Mouse (Mus musculus) midbrain, embryonic 14.5 days (tissue): ENCODE data around the gene Otulin. TPM values are rescaled to one million over a fixed set of nuclear protein-coding genes. Genes with fewer than 3 reads are reported as not detected.

Experiments
- ATAC-seq: fragments of 200-750 bp; cut with Nextera tagmentation; 2 replicates; pipeline ENCODE4 v1.8.0; 2017; ENCODE audit warnings: moderate number of reproducible peaks, moderate library complexity; ENCODE audit not compliant: low FRiP score, low TSS enrichment
- DNase-seq: peaks from one replicate; pipeline ENCODE4 v3.0.0-alpha.2; 2015
- H3K27ac ChIP-seq: fragments of 300-500 bp; sonication (generic); replicated peaks from 2 replicates; pipeline ENCODE4 v1.5.1; 2014; ENCODE audit warnings: mild to moderate bottlenecking, low read depth, low read length, moderate library complexity
- H3K27me3 ChIP-seq: fragments of 300-500 bp; sonication (generic); 2 replicates; pipeline ENCODE4 v1.6.1; 2014; ENCODE audit warnings: low read length, control low read depth, mixed read lengths; ENCODE audit not compliant: control insufficient read depth, insufficient read depth
- H3K36me3 ChIP-seq: fragments of 300-500 bp; sonication (generic); 2 replicates; pipeline ENCODE4 v1.6.1; 2014; ENCODE audit warnings: low read length, control low read depth; ENCODE audit not compliant: control insufficient read depth, insufficient read depth
- H3K4me1 ChIP-seq: fragments of 300-500 bp; sonication (generic); 2 replicates; pipeline ENCODE4 v1.6.1; 2014; ENCODE audit warnings: mild to moderate bottlenecking, antibody characterized with exemption, low read length, control low read depth; ENCODE audit not compliant: control insufficient read depth, insufficient read depth
- H3K4me2 ChIP-seq: fragments of 300-500 bp; sonication (generic); 2 replicates; pipeline ENCODE4 v1.6.1; 2014; ENCODE audit warnings: mild to moderate bottlenecking, low read length, moderate library complexity
- H3K4me3 ChIP-seq: fragments of 300-500 bp; sonication (generic); replicated peaks from 2 replicates; pipeline ENCODE4 v1.5.1; 2014; ENCODE audit warnings: low read depth, low read length
- H3K9ac ChIP-seq: fragments of 300-500 bp; sonication (generic); replicated peaks from 2 replicates; pipeline ENCODE4 v1.6.1; 2014; ENCODE audit warnings: mild to moderate bottlenecking, low read length, moderate library complexity
- H3K9me3 ChIP-seq: fragments of 300-500 bp; sonication (generic); 2 replicates; pipeline ENCODE4 v1.6.1; 2016; ENCODE audit warnings: low read length, control low read depth, mixed read lengths; ENCODE audit not compliant: control insufficient read depth
- WGBS: fragments of 180-500 bp; shearing (Covaris S2); extraction: QIAGEN DNeasy Blood & Tissue Kit; methylation state at CpG from one replicate; pipeline ENCODE4 v1.1.7; 2014; 5-methylcytosine and 5-hydroxymethylcytosine counted together
- polyA plus RNA-seq: library from polyadenylated mRNA; unstranded; fragments of >200 nt; fragmentation: Nextera tagmentation; extraction: Ambion mirVana; gene quantifications from 2 replicates; pipeline ENCODE4 v1.2.1, GENCODE M21; 2014

Gene Otulin
- polyA plus RNA-seq, 1 experiment from 2014 or later = 29.7 TPM

DNA sequence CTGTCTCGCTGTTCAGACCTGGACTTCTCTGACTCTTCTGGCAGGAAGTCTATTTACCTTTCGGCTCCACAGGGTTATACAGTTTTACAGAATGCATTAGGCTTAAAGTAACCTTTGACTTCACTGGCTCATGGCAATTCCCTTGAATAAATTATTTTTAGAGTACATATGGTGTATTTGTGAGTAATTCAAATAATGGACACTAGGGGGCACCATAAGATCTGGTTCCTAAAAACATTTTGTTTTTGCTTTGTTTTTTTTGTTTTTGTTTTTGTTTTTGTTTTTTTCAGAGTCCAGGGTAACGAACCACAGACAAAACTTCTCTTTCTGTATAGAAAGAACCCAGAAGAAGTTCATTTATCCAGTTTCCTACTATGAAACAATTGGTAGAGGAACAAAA, 17.2 kb upstream of the Otulin start:
- no peaks in the 10 kb centered on the region for H3K4me1 ChIP-seq

DNA sequence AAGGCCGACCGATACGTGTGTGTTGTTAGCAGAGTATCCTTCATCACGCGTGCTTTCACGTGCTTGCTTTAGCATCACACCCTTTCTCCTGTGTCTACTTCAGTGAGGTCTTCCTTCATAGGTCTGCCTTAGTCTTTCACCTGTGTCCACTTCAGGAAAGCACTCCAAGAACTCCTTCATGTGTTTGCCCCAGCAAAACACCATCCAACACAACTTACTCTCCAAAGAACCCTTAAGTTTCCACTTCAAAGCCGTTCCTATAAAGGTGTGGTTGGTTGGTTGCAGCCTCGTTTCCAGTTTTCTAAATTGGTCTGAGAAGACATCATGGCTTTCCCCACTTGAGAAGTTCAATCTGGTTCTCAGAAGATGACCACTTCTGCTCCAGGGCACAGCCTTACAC, 16.2 kb upstream of the Otulin start:
- no peaks in the 10 kb centered on the region for H3K9me3 ChIP-seq
- H3K36me3 ChIP-seq = no peaks in the 10 kb centered on the region
- no peaks in the 10 kb centered on the region for H3K27me3 ChIP-seq
- DNase-seq (no peak), ATAC-seq (no peak)
- H3K4me1 ChIP-seq = no peaks in the 10 kb centered on the region
- H3K4me2 ChIP-seq = no peak overlapping the region
- H3K4me3 ChIP-seq = no peak overlapping the region
- H3K9ac ChIP-seq = no peak overlapping the region
- 95% methylated on average over 8 of the region's 8 CpGs for WGBS
- H3K27ac ChIP-seq = no peak overlapping the region

More for the DNA sequence above, 17.2 kb upstream of the Otulin start:
- ATAC-seq (no peak), DNase-seq (peak; percentile 83)
- Histone ChIP-seq H3K9ac (no peak overlapping the region), H3K4me3 (no peak overlapping the region), H3K27ac (no peak overlapping the region), H3K9me3 (no peaks in the 10 kb centered on the region), H3K27me3 (no peaks in the 10 kb centered on the region), H3K36me3 (no peaks in the 10 kb centered on the region), H3K4me2 (no peak overlapping the region)
- WGBS = 46% methylated on average over 3 of the region's 3 CpGs

DNA sequence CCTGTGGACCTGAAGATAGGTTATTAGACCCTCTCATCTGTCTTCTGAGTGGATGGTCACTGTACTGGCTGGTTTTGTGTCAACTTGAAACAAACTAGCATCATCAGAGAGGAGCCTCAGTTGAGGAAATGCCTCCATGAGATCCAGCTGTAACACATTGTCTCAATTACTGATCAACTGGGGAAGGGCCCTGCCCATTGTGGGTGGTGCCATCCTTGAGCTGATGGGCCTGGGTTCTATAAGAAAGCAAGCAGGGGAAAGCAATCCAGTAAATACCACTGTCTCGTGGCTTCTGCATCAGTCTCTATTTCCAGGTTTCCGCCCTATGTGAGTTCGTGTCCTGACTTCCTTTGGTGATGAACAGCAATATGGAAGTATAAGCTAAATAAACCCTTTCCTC, 14.8 kb upstream of the Otulin start:
- WGBS = 92% methylated on average over 3 of the region's 3 CpGs
- Histone ChIP-seq H3K36me3 (no peaks in the 10 kb centered on the region), H3K9ac (no peak overlapping the region), H3K27me3 (no peaks in the 10 kb centered on the region), H3K4me1 (no peaks in the 10 kb centered on the region), H3K9me3 (no peaks in the 10 kb centered on the region), H3K4me3 (no peak overlapping the region), H3K4me2 (no peak overlapping the region), H3K27ac (no peak overlapping the region)
- ATAC-seq (no peak), DNase-seq (no peak)

DNA sequence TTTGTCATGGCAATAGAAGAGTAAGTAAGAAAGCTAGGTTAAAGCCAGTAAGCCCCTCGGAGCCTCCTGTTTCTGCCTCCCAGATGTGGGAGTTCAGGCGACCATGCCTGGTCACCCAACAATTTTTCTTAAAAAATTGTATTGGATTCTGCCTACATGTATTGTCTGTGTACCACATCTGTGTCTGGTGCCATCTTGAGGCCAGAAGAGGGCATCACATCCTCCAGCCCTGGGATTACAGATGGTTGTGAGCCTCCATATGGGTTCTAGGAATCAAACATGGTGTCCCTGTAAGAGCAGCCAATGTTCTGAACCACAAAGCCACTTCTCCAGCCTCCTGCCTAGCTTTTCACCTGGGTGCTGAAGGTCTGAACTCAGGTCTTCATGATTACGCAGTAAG, 12.4 kb upstream of the Otulin start:
- no peak for ATAC-seq
- WGBS = 88% methylated on average over 3 of the region's 3 CpGs

DNA sequence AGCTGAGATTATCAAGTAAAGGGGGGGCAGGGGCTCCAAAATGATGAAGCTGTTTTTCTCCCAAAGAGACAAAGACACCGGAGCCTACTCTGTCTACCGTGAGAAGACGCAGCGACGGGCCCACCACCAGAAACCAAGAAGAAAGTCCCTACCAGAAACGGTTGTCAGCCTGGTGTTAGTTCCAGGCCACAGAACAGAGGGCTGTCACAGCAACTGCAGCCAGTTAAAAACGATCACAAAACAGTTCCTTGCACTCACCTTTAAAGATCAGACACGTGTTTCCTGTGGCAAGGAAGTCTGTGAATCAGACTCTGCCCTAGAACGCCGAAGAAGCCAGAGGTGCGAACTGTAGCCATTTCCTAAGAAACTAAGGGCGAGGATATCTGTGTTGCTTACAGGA, 10.7 kb upstream of the Otulin start:
- 74% methylated on average over 12 of the region's 12 CpGs for WGBS
- H3K9ac ChIP-seq = no peak overlapping the region
- no peak overlapping the region for H3K27ac ChIP-seq
- H3K4me3 ChIP-seq = no peak overlapping the region
- H3K4me2 ChIP-seq = no peak overlapping the region
- DNase-seq = no peak
- no peak for ATAC-seq
- H3K27me3 ChIP-seq = no peaks in the 10 kb centered on the region
- no peaks in the 10 kb centered on the region for H3K36me3 ChIP-seq
- H3K9me3 ChIP-seq = no peaks in the 10 kb centered on the region
- H3K4me1 ChIP-seq = no peaks in the 10 kb centered on the region

More for the DNA sequence above, 12.4 kb upstream of the Otulin start:
- H3K36me3 ChIP-seq = no peaks in the 10 kb centered on the region
- H3K4me3 ChIP-seq = no peak overlapping the region
- peak; percentile 18 for DNase-seq
- H3K4me2 ChIP-seq = no peak overlapping the region
- H3K9ac ChIP-seq = no peak overlapping the region
- no peaks in the 10 kb centered on the region for H3K4me1 ChIP-seq
- H3K27me3 ChIP-seq = no peaks in the 10 kb centered on the region
- H3K27ac ChIP-seq = no peak overlapping the region
- no peaks in the 10 kb centered on the region for H3K9me3 ChIP-seq

DNA sequence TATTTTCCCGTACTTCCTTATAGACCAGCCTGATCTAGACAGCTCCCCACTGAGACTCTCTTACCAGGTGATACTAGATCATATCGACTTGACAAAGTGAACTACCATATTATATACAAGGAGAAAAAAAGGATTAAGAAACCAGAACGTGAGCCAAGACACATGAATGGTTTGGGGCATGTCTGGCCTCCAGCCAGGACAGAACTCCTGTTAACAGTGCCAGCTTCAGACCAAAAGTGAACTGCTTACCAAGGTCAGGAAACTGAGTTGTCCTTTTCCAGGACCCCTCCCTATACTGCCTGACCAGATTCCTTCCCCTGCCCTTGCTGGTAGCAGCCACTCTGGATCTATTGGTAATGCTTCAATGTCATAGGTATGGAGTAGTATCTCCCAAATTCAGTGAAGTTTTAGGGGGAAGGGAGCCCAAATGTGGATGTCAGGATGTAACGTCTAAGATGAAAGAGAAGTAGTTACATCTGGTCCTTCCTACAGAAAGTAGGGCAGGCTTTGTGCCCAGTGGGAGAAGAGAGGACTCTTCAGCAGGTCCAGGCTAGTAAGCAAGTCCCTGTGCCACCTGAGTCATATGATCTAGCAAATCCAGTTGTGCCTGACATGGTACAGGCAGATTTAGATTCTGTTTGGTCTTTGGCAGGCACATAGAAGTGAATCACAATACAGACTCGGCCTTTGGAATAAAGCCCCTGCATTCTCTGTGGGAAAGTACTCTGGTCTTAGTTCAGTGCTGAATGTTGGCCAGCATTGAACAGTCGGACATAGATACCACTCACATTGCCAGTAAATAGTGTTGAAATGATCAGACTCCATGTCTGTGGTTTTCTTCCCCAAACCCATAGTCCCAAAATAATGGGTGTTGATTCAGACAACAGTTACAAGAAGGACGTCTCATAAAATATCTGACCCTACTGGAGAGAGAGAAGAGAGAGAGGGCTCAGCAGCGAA, 3.7 kb upstream of the Otulin start:
- no peak overlapping the region for H3K4me2 ChIP-seq
- no peak for DNase-seq
- no peak overlapping the region for H3K27ac ChIP-seq
- H3K36me3 ChIP-seq = no peaks in the 10 kb centered on the region
- peaks cover 8% of the 10 kb centered on the region for H3K4me1 ChIP-seq
- WGBS = 83% methylated on average over 8 of the region's 8 CpGs
- H3K9ac ChIP-seq = no peak overlapping the region
- no peak overlapping the region for H3K4me3 ChIP-seq
- no peak for ATAC-seq
- no peaks in the 10 kb centered on the region for H3K27me3 ChIP-seq
- no peaks in the 10 kb centered on the region for H3K9me3 ChIP-seq

DNA sequence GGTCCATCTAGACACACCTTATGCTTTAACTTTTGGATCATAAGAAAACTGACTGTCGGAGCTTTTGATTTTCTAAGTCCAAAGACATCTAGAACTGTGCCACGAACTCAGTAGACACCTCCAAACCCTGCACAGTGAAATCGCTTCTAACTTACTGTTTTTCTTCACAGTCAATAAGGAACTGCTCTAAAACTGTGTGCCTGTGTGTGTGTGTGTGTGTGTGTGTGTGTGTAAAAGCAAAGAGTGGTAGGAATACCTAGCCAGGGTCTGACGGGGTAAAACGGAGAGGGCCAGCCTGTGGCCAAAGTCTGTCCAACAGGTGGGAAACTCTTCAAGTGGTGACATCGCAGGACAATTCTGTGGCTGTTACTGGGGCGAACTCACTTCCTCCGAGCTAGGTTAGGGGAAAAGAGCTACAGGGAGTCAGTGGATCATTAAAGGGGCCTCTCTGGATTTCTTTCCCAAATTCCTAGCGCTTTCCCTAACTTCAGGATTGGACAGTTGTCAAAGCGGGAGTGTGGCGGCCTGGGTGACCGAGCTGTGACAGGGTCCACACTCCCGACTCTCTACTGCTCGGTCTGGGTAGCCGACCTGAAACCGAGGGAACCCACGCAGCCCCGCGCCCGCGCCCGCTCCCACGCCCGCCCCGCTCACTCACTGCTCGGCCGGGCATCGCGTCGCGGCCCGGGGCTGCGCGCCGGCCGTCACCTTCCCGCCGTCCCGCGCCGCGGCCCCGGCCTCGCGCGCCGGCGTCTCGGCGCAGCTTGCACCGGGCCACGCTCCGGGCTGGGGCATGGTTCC, 493 bp downstream of the Otulin start:
- DNase-seq (peak; percentile 8), ATAC-seq (no peak; the same call in 1 of the 2 replicates)
- H3K36me3 ChIP-seq = peaks cover 9% of the 10 kb centered on the region; the same call in 1 of the 2 replicates
- 5% methylated on average over 31 of the region's 53 CpGs for WGBS
- H3K4me3 ChIP-seq = peak overlapping the region; percentile 67
- H3K9ac ChIP-seq = peak overlapping the region; percentile 60
- no peaks in the 10 kb centered on the region for H3K27me3 ChIP-seq
- peak overlapping the region; percentile 59 for H3K4me2 ChIP-seq
- H3K9me3 ChIP-seq = no peaks in the 10 kb centered on the region
- H3K27ac ChIP-seq = 0 out of 2 replicates have a peak overlapping the region, but pooled peaks have one; percentile 14
- peaks cover 11% of the 10 kb centered on the region for H3K4me1 ChIP-seq

DNA sequence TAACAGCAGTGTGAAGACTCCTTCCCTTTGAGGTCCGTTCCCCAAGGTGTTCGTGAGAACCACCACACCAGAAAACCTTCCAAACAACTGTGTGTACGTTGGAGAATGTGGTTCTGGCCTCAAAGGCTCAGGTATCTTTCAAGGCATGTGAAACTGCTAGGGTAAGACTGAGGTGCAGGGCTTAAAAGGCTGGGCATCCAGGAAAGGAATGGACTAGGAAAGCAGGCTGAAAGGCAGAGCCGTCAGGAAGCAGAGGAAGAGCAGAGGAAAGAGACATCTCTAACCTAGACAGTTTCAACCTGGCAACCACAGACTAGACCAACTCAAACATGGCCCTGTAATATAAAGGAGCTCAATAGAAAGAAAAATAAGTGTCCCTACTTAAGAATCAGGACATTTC, 1.4 kb downstream of the Otulin start:
- no peak for DNase-seq
- Histone ChIP-seq H3K27ac (no peak overlapping the region), H3K4me3 (0 out of 2 replicates have a peak overlapping the region, but pooled peaks have one; percentile 67), H3K4me1 (peaks cover 11% of the 10 kb centered on the region), H3K27me3 (no peaks in the 10 kb centered on the region), H3K4me2 (peak overlapping the region; percentile 59), H3K9ac (no peak overlapping the region), H3K36me3 (peaks cover 9% of the 10 kb centered on the region; the same call in 1 of the 2 replicates), H3K9me3 (no peaks in the 10 kb centered on the region)
- ATAC-seq = no peak
- WGBS = 81% methylated on average over 4 of the region's 4 CpGs
